Mouse (Mus musculus): ENCODE results near the gene Zyx. TPM values are rescaled to one million over a fixed set of nuclear protein-coding genes. Genes with fewer than 3 reads are reported as not detected.
A peak's percentile ranks its signal among the peaks of the same experiment; 100 is the strongest.

The Zyx gene
- polyA plus RNA-seq, 1 experiment from 2014 or later: 131 TPM

GRCm38 (mm10) chr6:42381221-42381620 lies 31.8 kb downstream of the Zyx start:
- no peak overlapping the region for H3K4me2 ChIP-seq (replicated peaks)
- no peaks in the 10 kb centered on the region for H3K36me3 ChIP-seq
- no peak for ATAC-seq (ENCODE audit: insufficient number of reproducible peaks, low FRiP score, low TSS enrichment, low read depth)
- WGBS: 46% methylated on average over 2 of the region's 2 CpGs
- no peaks in the 10 kb centered on the region for H3K27me3 ChIP-seq
- H3K4me1 ChIP-seq: peaks cover 10% of the 10 kb centered on the region
- H3K9ac ChIP-seq: no peak overlapping the region
- no peak overlapping the region for H3K4me3 ChIP-seq (replicated peaks)
- H3K27ac ChIP-seq (replicated peaks): no peak overlapping the region
- H3K9me3 ChIP-seq (replicated peaks): no peaks in the 10 kb centered on the region

- H3K27me3 ChIP-seq: no peaks in the 10 kb centered on the region
- H3K36me3 ChIP-seq: no peaks in the 10 kb centered on the region
- no peak overlapping the region for H3K4me3 ChIP-seq (replicated peaks)
- H3K4me1 ChIP-seq: peaks cover 10% of the 10 kb centered on the region
- H3K9me3 ChIP-seq (replicated peaks): no peaks in the 10 kb centered on the region
- H3K4me2 ChIP-seq (replicated peaks): no peak overlapping the region
- 0 out of 2 replicates have a peak overlapping the region, but pooled peaks have one; percentile 13 for H3K27ac ChIP-seq (replicated peaks)
- WGBS: 42% methylated on average over 9 of the region's 9 CpGs
- no peak overlapping the region for H3K9ac ChIP-seq
- ATAC-seq (ENCODE audit: insufficient number of reproducible peaks, low FRiP score, low TSS enrichment, low read depth): no peak
These were observed 32.5 kb downstream of the Zyx start for GRCm38 (mm10) chr6:42381916-42382381.

- ATAC-seq (ENCODE audit: insufficient number of reproducible peaks, low FRiP score, low TSS enrichment, low read depth): no peak
- Histone ChIP-seq H3K27me3 (no peaks in the 10 kb centered on the region), H3K9ac (no peak overlapping the region), H3K27ac (replicated peaks) (no peak overlapping the region), H3K36me3 (no peaks in the 10 kb centered on the region), H3K4me1 (peaks cover 10% of the 10 kb centered on the region), H3K4me3 (replicated peaks) (no peak overlapping the region), H3K4me2 (replicated peaks) (no peak overlapping the region), H3K9me3 (replicated peaks) (no peaks in the 10 kb centered on the region)
- WGBS: 89% methylated on average over 5 of the region's 5 CpGs
These were observed 33.9 kb downstream of the Zyx start for GRCm38 (mm10) chr6:42383360-42383759.

GRCm38 (mm10) chr6:42385635-42386034 lies 36.2 kb downstream of the Zyx start:
- H3K27ac ChIP-seq (replicated peaks): no peak overlapping the region
- H3K9ac ChIP-seq: no peak overlapping the region
- H3K4me2 ChIP-seq (replicated peaks): no peak overlapping the region
- ATAC-seq (ENCODE audit: insufficient number of reproducible peaks, low FRiP score, low TSS enrichment, low read depth): no peak
- no peaks in the 10 kb centered on the region for H3K36me3 ChIP-seq
- no peaks in the 10 kb centered on the region for H3K27me3 ChIP-seq
- no peaks in the 10 kb centered on the region for H3K9me3 ChIP-seq (replicated peaks)
- H3K4me1 ChIP-seq: peaks cover 10% of the 10 kb centered on the region
- H3K4me3 ChIP-seq (replicated peaks): no peak overlapping the region
- 66% methylated on average over 4 of the region's 4 CpGs for WGBS

- no peaks in the 10 kb centered on the region for H3K36me3 ChIP-seq
- peaks cover 2% of the 10 kb centered on the region; the same call in 1 of the 2 replicates for H3K4me1 ChIP-seq
- H3K27me3 ChIP-seq: no peaks in the 10 kb centered on the region
- H3K27ac ChIP-seq (replicated peaks): no peak overlapping the region
- H3K4me2 ChIP-seq (replicated peaks): no peak overlapping the region
- no peaks in the 10 kb centered on the region for H3K9me3 ChIP-seq (replicated peaks)
- H3K9ac ChIP-seq: no peak overlapping the region
- no peak for ATAC-seq (ENCODE audit: insufficient number of reproducible peaks, low FRiP score, low TSS enrichment, low read depth)
- no peak overlapping the region for H3K4me3 ChIP-seq (replicated peaks)
- WGBS: 42% methylated on average over 2 of the region's 2 CpGs
These were observed 42.4 kb downstream of the Zyx start for GRCm38 (mm10) chr6:42391796-42392330.

- no peaks in the 10 kb centered on the region for H3K27me3 ChIP-seq
- H3K4me2 ChIP-seq (replicated peaks): no peak overlapping the region
- no peak overlapping the region for H3K4me3 ChIP-seq (replicated peaks)
- H3K4me1 ChIP-seq: peaks cover 6% of the 10 kb centered on the region; the same call in 1 of the 2 replicates
- H3K9me3 ChIP-seq (replicated peaks): no peaks in the 10 kb centered on the region
- peak; percentile 69 for ATAC-seq (ENCODE audit: insufficient number of reproducible peaks, low FRiP score, low TSS enrichment, low read depth)
- 41% methylated on average over 9 of the region's 9 CpGs for WGBS
- H3K9ac ChIP-seq: no peak overlapping the region
- H3K27ac ChIP-seq (replicated peaks): peak overlapping the region; percentile 23; the same call in 1 of the 2 replicates
- H3K36me3 ChIP-seq: no peaks in the 10 kb centered on the region
These were observed 46.8 kb downstream of the Zyx start for GRCm38 (mm10) chr6:42395960-42396809.

GRCm38 (mm10) chr6:42397041-42397657 lies 47.7 kb downstream of the Zyx start:
- H3K4me1 ChIP-seq: peaks cover 6% of the 10 kb centered on the region; the same call in 1 of the 2 replicates
- H3K4me3 ChIP-seq (replicated peaks): no peak overlapping the region
- H3K9me3 ChIP-seq (replicated peaks): no peaks in the 10 kb centered on the region
- no peak for ATAC-seq (ENCODE audit: insufficient number of reproducible peaks, low FRiP score, low TSS enrichment, low read depth)
- WGBS: 67% methylated on average over 3 of the region's 3 CpGs
- H3K27me3 ChIP-seq: no peaks in the 10 kb centered on the region
- no peak overlapping the region for H3K4me2 ChIP-seq (replicated peaks)
- H3K9ac ChIP-seq: no peak overlapping the region
- no peaks in the 10 kb centered on the region for H3K36me3 ChIP-seq
- H3K27ac ChIP-seq (replicated peaks): peak overlapping the region; percentile 59

GRCm38 (mm10) chr6:42398285-42398684 lies 48.9 kb downstream of the Zyx start:
- no peak overlapping the region for H3K27ac ChIP-seq (replicated peaks)
- 85% methylated on average over 3 of the region's 3 CpGs for WGBS
- ATAC-seq (ENCODE audit: insufficient number of reproducible peaks, low FRiP score, low TSS enrichment, low read depth): no peak
- no peaks in the 10 kb centered on the region for H3K9me3 ChIP-seq (replicated peaks)
- no peak overlapping the region for H3K4me3 ChIP-seq (replicated peaks)
- no peak overlapping the region for H3K9ac ChIP-seq
- peaks cover 6% of the 10 kb centered on the region; the same call in 1 of the 2 replicates for H3K4me1 ChIP-seq
- H3K36me3 ChIP-seq: no peaks in the 10 kb centered on the region
- H3K4me2 ChIP-seq (replicated peaks): no peak overlapping the region
- H3K27me3 ChIP-seq: no peaks in the 10 kb centered on the region

- WGBS: 83% methylated on average over 1 of the region's 1 CpGs
- no peak for ATAC-seq (ENCODE audit: insufficient number of reproducible peaks, low FRiP score, low TSS enrichment, low read depth)
- H3K4me1 ChIP-seq: peaks cover 6% of the 10 kb centered on the region; the same call in 1 of the 2 replicates
- H3K36me3 ChIP-seq: no peaks in the 10 kb centered on the region
- no peak overlapping the region for H3K27ac ChIP-seq (replicated peaks)
- no peak overlapping the region for H3K4me3 ChIP-seq (replicated peaks)
- no peaks in the 10 kb centered on the region for H3K9me3 ChIP-seq (replicated peaks)
- H3K4me2 ChIP-seq (replicated peaks): no peak overlapping the region
- no peaks in the 10 kb centered on the region for H3K27me3 ChIP-seq
- H3K9ac ChIP-seq: no peak overlapping the region
These were observed 49.6 kb downstream of the Zyx start for GRCm38 (mm10) chr6:42398998-42399397.

- no peak for ATAC-seq (ENCODE audit: insufficient number of reproducible peaks, low FRiP score, low TSS enrichment, low read depth)
- Histone ChIP-seq H3K36me3 (no peaks in the 10 kb centered on the region), H3K9me3 (replicated peaks) (no peaks in the 10 kb centered on the region), H3K27me3 (no peaks in the 10 kb centered on the region), H3K9ac (no peak within 1 kb of the TSS), H3K4me2 (replicated peaks) (no peak within 1 kb of the TSS), H3K4me3 (replicated peaks) (no peak within 1 kb of the TSS), H3K4me1 (peaks cover 6% of the 10 kb centered on the region; the same call in 1 of the 2 replicates), H3K27ac (replicated peaks) (no peak within 1 kb of the TSS)
- WGBS: 61% methylated on average over 1 of the region's 1 CpGs
These were observed 50.5 kb downstream of the Zyx start, which contains the start of gene Tas2r143 for GRCm38 (mm10) chr6:42399938-42400337. TSS of gene Tas2r143 (plus strand) at chr6:42400238.

GRCm38 (mm10) chr6:42405134-42405533 lies 55.7 kb downstream of the Zyx start, which contains the start of gene Tas2r135:
TSS of gene Tas2r135 (plus strand) at chr6:42405434.
- Histone ChIP-seq H3K4me3 (replicated peaks) (no peak within 1 kb of the TSS), H3K27me3 (no peaks in the 10 kb centered on the region), H3K4me1 (no peaks in the 10 kb centered on the region), H3K9ac (no peak within 1 kb of the TSS), H3K9me3 (replicated peaks) (no peaks in the 10 kb centered on the region), H3K36me3 (no peaks in the 10 kb centered on the region), H3K4me2 (replicated peaks) (no peak within 1 kb of the TSS), H3K27ac (replicated peaks) (no peak within 1 kb of the TSS)
- no peak for ATAC-seq (ENCODE audit: insufficient number of reproducible peaks, low FRiP score, low TSS enrichment, low read depth)
- WGBS: 74% methylated on average over 2 of the region's 2 CpGs

Data from embryonic facial prominence, embryonic 15.5 days (tissue).